Mouse (Mus musculus): ENCODE measurements at regions not wholly inside any gene's neighbourhood (a gene's known extent, or its start where the extent isn't known, plus 50 kb on each side); places are given as distances from the start of the nearest gene placed in this dataset.

GRCm38 (mm10) chr13:112187226-112187625, 101.0 kb upstream of the Ankrd55 start:
- no peak for ATAC-seq

DNA sequence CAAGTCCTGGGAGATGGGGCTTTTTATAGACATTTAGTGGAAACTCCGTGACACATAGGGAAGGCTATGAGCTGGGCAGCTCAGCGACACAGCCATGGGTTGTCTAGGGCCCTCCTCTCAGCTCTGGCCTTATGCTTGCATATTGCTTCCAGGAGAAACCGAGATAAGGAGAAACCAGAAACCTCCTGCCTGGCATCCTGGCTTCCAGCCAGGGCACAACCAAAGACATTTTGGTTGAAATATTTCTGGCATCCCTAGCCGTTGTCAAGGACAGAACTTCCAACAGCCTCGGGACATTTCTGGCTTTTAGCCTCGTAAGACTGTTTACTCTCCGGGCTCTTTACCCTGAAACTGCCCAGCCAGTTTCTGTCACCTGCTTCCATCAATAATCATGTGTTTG, 99.9 kb upstream of the Ankrd55 start:
- no peak for ATAC-seq

GRCm38 (mm10) chr13:112188741-112189476, 99.3 kb upstream of the Ankrd55 start:
- no peak for ATAC-seq

GRCm38 (mm10) chr13:112189605-112190004, 98.6 kb upstream of the Ankrd55 start:
- ATAC-seq, result no peak

- no peak for ATAC-seq
Measured at GRCm38 (mm10) chr13:112192192-112192905, 95.9 kb upstream of the Ankrd55 start.

- ATAC-seq, result no peak
Measured at GRCm38 (mm10) chr13:112193676-112194075, 94.6 kb upstream of the Ankrd55 start.

- ATAC-seq, result no peak
Measured at GRCm38 (mm10) chr13:112194991-112195390, 93.3 kb upstream of the Ankrd55 start.

- no peak for ATAC-seq
Measured at GRCm38 (mm10) chr13:112196789-112197188, 91.5 kb upstream of the Ankrd55 start.

DNA sequence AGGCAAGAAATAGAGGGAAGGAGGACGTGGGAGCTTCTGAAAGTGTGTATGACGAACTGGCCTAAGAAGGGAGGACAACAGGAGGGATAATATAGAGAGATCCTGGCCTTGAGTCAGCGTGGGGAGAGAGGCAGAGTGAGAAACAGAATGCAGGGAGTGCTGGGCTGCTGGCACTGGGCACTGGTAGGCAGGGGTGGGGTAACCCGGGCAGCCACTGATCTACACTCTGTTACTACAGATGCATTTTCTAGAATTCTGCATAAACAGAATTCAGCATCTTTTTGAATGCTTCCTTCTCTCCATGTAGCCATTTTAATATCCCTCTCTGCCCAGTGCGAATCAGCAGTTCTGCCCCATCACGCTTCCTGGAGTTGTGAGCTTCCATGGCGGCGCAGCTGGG, 84.5 kb upstream of the Ankrd55 start:
- ATAC-seq, result no peak

- no peak for ATAC-seq
Measured at GRCm38 (mm10) chr13:112204204-112204603, 84.0 kb upstream of the Ankrd55 start.

GRCm38 (mm10) chr13:112204813-112205212, 83.4 kb upstream of the Ankrd55 start:
- ATAC-seq, result no peak

- no peak for ATAC-seq
Measured at GRCm38 (mm10) chr13:112207617-112208235, 80.5 kb upstream of the Ankrd55 start.

DNA sequence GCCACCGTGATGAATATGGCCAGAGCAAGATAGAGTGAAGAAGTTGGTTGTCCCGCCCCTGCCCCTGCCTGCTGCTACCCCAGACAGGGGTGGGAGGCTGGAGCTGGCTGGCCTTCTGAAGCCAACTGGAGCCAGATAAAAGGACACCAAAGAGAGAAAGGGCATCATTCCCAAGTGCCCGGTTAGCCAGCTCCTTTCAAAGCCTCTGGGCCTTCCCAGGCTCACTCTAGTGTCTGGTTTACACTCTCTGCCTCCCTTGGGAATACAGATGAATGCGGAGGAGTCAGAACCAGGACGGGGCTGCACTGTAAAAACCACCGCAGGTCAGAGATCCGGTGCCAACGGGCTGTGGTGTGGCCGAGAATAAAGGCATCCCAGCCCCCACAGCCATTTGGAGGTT, 76.4 kb upstream of the Ankrd55 start:
- no peak for ATAC-seq

GRCm38 (mm10) chr13:112212391-112212790, 75.9 kb upstream of the Ankrd55 start:
- ATAC-seq, result no peak

DNA sequence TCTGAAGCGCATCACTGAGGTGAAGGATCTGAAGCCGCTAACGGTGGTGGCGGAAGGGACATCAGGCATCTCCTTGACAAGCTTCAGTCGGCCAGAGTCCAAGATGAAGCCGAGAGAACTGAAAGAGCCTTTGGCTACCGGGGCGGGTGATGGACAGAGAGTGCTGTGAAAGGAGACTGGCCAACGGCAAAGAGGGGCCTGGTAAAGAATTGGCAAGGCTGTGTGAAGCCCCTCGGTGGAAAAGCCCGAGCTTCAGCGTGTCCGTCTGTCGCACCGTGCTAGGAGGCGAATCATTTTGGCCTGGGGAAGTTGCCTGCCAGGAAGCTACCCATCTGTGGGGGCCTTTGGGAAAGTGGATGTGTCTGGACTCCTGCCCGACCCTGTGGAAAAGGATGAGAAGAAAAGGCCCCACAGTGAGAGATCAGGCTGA, 74.6 kb upstream of the Ankrd55 start:
- ATAC-seq, result no peak

DNA sequence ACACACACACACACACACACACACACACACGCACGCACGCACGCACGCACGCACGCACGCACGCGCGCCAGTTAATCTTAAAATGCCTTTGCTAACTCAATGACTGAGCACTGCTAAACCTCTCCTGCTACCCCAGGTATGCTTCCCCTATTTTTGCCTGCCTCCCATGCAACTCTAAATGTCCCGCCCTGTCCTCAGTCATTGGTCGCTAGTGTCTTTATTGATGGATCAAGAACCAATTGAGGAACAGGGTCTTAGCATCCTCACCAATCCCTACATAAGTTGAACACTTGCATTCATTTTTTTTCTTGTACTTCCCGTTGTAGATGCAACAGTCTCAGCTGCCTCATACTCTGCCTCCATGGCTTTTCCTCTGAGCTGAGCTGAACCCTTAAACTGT, 72.2 kb upstream of the Ankrd55 start:
- ATAC-seq, result no peak

GRCm38 (mm10) chr13:112218389-112218788, 69.9 kb upstream of the Ankrd55 start:
- ATAC-seq, result no peak

DNA sequence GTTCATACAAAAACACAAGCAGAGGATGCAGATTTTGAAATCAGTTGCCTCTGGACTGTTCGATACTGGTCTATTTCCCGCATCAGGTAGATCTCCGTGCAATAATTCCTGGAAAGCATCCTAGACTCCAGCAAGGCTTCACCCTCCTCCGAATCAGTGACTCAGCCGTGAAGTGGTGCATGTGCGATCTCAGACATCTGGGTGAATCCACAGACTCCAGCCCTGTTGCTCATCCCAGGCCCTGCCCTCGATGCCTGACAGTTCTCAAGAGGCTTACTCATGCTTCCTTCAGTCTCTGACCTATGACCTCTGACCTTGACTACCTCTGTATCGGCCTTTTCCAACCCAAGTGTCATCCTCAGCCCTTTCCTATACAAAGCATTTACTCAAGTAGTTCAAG, 68.1 kb upstream of the Ankrd55 start:
- no peak for ATAC-seq

GRCm38 (mm10) chr13:112223616-112224015, 64.6 kb upstream of the Ankrd55 start:
- no peak for ATAC-seq

GRCm38 (mm10) chr13:112227766-112228165, 60.5 kb upstream of the Ankrd55 start:
- no peak for ATAC-seq

- ATAC-seq, result no peak
Measured at GRCm38 (mm10) chr13:112228846-112229245, 59.4 kb upstream of the Ankrd55 start.

DNA sequence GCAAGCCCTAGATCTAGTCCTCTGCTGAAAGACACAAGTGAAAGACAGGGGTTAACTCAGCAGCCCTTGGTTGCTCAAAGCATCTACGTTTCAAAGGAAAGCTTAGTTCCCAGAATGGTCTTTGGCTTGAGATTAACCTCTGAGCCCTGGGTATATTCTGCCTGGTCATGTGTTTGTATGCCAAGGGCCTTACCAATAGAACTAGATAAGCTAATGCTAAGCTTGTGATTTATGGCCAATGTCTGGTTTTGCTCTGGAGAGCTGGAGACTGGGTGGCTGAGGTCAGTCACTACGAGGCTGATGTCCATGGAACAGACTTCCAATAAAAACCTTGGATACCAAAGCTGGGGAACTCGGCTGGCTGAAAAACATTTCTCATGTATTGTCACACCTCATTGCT, 58.1 kb upstream of the Ankrd55 start:
- no peak for ATAC-seq

DNA sequence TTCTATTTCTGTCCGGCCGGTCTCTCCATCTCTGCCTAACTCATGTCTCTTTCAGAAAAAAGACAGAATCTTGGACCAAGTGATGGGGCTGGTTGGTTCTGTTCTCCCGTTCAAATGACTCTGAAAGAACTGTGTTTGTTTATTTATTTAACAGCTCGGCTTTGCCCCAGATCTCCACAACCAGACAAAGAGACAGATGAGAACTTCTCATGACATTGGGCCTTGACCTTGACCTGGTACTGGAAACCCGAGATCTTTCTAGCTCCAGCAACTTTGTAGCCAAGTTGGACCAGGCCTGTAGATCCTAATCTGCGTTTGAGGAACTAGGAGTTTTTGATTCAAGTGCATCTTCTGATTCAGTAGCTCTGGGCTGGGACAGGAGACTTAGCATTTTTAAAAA, 53.6 kb upstream of the Ankrd55 start:
- ATAC-seq, result no peak

DNA sequence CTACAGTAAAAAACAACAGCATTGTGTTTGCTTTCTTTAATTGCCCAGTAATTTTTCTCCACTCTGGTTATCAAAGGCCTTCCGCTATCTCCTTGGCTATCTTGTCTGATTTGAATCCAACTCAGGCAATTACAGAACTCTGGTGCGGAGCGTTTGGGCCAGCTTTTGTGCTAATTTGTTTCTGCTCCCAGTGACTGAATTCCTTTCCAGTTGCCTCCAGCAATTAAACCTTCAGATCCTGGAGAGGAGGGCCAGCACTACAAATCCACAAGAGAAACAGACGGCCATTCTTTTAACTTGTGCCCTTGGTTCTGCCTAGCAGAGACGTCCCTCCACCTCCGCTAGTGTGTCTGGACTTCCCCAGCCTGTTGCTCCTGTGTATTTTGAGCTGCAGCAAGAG, 51.3 kb upstream of the Ankrd55 start:
- ATAC-seq, result no peak
